Mouse (Mus musculus): Measurements from ENCODE around the gene Fam107b. TPM values are rescaled to one million over a fixed set of nuclear protein-coding genes. Genes with fewer than 3 reads are reported as not detected.

Fam107b gene
- polyA plus RNA-seq, 1 experiment from 2014 or later: 36.0 TPM

DNA sequence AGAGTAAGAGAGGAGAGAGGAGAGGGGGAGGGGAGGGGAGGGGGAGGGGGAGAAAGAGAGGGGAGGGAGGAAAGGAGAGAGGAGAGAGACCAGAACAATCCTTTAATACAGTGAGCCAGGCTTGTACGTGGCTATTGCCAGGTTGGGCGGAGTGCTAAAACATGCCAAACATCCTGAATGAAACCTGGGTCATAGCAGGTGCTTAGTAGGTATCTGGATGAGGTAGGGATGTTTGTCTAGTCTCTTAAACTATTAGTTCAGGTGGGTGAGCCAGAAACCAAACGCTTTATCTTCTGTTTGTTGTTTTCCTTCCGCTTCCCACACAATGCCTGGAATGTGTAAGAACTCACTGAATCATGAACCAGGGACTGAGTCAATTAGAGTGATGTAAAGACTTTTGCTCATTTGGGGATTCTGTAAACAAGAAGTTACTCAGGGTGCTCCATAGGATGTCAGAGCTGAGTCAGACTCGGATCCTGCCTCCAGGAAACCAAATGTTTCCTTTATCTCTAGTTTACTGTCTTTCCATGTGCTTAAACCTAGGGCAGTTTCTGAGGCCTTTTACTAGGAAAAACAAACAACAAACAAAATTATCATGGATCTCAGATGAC, 89.1 kb downstream of the Fam107b start:
- Histone ChIP-seq H3K4me3 (ENCODE audit: low read depth, low read length) (no peak overlapping the region), H3K36me3 (ENCODE audit: control insufficient read depth, insufficient read depth, low read length) (no peaks in the 10 kb centered on the region), H3K27me3 (replicated peaks; ENCODE audit: control insufficient read depth, insufficient read depth, low read length) (no peaks in the 10 kb centered on the region), H3K9me3 (ENCODE audit: control insufficient read depth, low read length) (no peaks in the 10 kb centered on the region), H3K27ac (ENCODE audit: low read depth, low read length) (no peak overlapping the region), H3K4me2 (no peak overlapping the region), H3K9ac (ENCODE audit: low read depth, low read length) (no peak overlapping the region), H3K4me1 (replicated peaks; ENCODE audit: control insufficient read depth, insufficient read depth, low read length) (peaks cover 15% of the 10 kb centered on the region)
- ATAC-seq (replicated peaks; ENCODE audit: low FRiP score) (no peak), DNase-seq (ENCODE audit: low spot score) (no peak)
- 37% methylated on average over 5 of the region's 5 CpGs for WGBS

DNA sequence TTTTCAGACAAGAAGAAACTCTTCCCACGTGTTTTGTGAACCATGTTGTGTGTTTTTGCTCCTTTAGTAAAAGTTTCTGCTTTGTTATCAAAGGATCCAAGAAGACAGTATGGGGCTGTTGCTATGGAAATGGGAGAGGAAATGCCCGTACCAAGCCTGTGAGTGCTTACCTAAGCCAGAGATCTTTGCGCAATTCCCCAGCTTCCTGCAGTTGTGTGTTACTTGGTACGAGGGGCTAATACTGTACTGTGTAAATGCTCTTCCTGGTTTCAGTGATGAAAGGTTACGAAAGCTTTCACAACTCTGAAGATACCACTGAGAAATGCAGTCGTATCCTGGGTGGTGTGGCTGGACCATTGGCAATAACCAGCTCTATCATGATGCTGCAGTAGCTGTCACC, 93.8 kb downstream of the Fam107b start:
- WGBS: 39% methylated on average over 6 of the region's 6 CpGs
- H3K27me3 ChIP-seq (replicated peaks; ENCODE audit: control insufficient read depth, insufficient read depth, low read length): no peaks in the 10 kb centered on the region
- no peaks in the 10 kb centered on the region for H3K9me3 ChIP-seq (ENCODE audit: control insufficient read depth, low read length)
- no peak overlapping the region for H3K4me2 ChIP-seq
- no peaks in the 10 kb centered on the region; the same call in 1 of the 2 replicates for H3K4me1 ChIP-seq (replicated peaks; ENCODE audit: control insufficient read depth, insufficient read depth, low read length)
- H3K9ac ChIP-seq (ENCODE audit: low read depth, low read length): no peak overlapping the region
- no peak overlapping the region for H3K27ac ChIP-seq (ENCODE audit: low read depth, low read length)
- no peak for DNase-seq (ENCODE audit: low spot score)
- no peaks in the 10 kb centered on the region for H3K36me3 ChIP-seq (ENCODE audit: control insufficient read depth, insufficient read depth, low read length)
- ATAC-seq (replicated peaks; ENCODE audit: low FRiP score): 0 out of 2 replicates have a peak, but pooled peaks have one; percentile 36
- no peak overlapping the region for H3K4me3 ChIP-seq (ENCODE audit: low read depth, low read length)

DNA sequence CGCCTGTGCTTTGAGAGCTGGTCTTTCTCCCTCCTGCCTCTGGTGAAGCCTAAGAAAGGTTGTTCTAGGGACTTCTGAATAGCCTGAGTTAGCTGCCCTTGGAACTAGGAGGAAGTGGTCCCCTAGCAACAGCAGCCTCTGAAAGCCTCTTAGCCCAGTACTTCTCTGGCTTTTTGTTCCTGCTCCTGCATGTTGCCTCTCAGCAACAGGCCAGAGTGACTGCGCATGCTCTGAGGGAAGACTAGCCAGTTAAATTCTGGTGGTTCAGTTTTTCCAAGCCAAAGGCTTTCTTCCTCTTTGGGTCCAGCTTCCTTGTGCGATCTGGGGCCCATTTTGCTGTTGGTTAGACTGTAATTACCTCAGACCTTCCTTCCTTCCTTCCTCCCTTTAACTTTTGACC, 98.4 kb downstream of the Fam107b start:
- DNase-seq (ENCODE audit: low spot score): no peak
- no peak overlapping the region for H3K4me3 ChIP-seq (ENCODE audit: low read depth, low read length)

DNA sequence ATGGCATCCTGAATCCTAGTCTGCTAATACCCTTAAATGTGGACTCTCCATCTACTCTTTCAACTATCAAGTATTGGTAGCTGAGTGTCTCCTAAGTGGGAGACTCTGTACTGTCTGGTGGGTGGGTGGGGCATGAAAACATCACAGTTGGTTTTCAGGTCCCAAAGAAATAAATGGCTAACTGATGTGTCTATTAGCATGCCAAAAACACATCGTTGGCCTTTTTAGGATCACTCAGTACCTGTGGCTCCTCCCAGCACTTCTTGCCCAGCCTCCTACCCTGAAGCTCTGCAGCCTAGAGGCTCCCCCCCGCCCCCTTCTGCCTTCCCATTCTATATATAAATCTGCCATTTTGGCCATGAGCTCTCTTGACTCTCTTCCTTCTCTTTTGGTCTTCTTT, 99.4 kb downstream of the Fam107b start:
- H3K27ac ChIP-seq (ENCODE audit: low read depth, low read length): no peak overlapping the region
- no peak for DNase-seq (ENCODE audit: low spot score)
- no peaks in the 10 kb centered on the region for H3K9me3 ChIP-seq (ENCODE audit: control insufficient read depth, low read length)
- no peaks in the 10 kb centered on the region for H3K4me1 ChIP-seq (replicated peaks; ENCODE audit: control insufficient read depth, insufficient read depth, low read length)
- H3K4me2 ChIP-seq: no peak overlapping the region
- WGBS: 58% methylated on average over 2 of the region's 2 CpGs
- no peaks in the 10 kb centered on the region for H3K27me3 ChIP-seq (replicated peaks; ENCODE audit: control insufficient read depth, insufficient read depth, low read length)
- no peak for ATAC-seq (replicated peaks; ENCODE audit: low FRiP score)
- H3K36me3 ChIP-seq (ENCODE audit: control insufficient read depth, insufficient read depth, low read length): no peaks in the 10 kb centered on the region
- no peak overlapping the region for H3K4me3 ChIP-seq (ENCODE audit: low read depth, low read length)
- no peak overlapping the region for H3K9ac ChIP-seq (ENCODE audit: low read depth, low read length)

More for the DNA sequence above, 98.4 kb downstream of the Fam107b start:
- H3K4me1 ChIP-seq (replicated peaks; ENCODE audit: control insufficient read depth, insufficient read depth, low read length): no peaks in the 10 kb centered on the region
- ATAC-seq (replicated peaks; ENCODE audit: low FRiP score): no peak
- H3K27ac ChIP-seq (ENCODE audit: low read depth, low read length): no peak overlapping the region
- H3K4me2 ChIP-seq: no peak overlapping the region
- no peaks in the 10 kb centered on the region for H3K9me3 ChIP-seq (ENCODE audit: control insufficient read depth, low read length)
- no peak overlapping the region for H3K9ac ChIP-seq (ENCODE audit: low read depth, low read length)
- H3K27me3 ChIP-seq (replicated peaks; ENCODE audit: control insufficient read depth, insufficient read depth, low read length): no peaks in the 10 kb centered on the region
- H3K36me3 ChIP-seq (ENCODE audit: control insufficient read depth, insufficient read depth, low read length): no peaks in the 10 kb centered on the region
- 56% methylated on average over 3 of the region's 3 CpGs for WGBS

DNA sequence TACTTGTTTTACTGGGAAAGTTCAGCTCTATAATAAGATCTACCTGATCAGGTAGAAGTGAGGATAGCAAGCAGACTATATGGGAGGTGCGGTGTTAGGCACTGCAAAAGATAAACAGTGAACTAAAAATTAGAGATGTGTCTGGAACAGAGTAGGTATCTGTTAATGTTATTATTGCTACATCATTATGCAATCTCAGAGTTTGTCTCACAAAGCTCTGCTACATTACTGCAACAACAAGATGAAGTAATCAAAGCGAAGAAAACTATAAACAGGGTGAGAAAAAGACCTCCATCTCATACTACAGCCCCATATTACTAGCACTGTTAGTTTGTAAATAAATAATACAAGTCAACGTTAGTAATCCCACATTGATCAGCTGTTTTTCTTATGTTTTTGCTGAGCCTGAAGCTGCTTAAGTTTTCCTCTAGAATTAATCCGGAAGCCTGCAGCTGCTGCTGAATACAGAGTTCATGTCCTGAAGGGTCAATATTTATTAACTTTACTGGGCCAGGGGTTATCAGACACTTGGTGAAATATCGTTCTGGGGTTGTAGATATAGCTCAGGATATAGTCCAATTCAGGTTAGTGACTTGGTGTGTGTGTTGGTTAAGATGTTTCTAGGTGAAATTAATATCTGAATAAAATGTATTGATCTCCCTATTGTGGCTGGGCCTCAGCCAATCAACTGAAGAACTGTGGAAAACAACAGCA, 102.5 kb downstream of the Fam107b start:
- no peak overlapping the region for H3K27ac ChIP-seq (ENCODE audit: low read depth, low read length)
- no peak overlapping the region for H3K9ac ChIP-seq (ENCODE audit: low read depth, low read length)
- no peak for ATAC-seq (replicated peaks; ENCODE audit: low FRiP score)
- no peaks in the 10 kb centered on the region for H3K36me3 ChIP-seq (ENCODE audit: control insufficient read depth, insufficient read depth, low read length)
- no peaks in the 10 kb centered on the region for H3K9me3 ChIP-seq (ENCODE audit: control insufficient read depth, low read length)
- H3K27me3 ChIP-seq (replicated peaks; ENCODE audit: control insufficient read depth, insufficient read depth, low read length): no peaks in the 10 kb centered on the region
- H3K4me1 ChIP-seq (replicated peaks; ENCODE audit: control insufficient read depth, insufficient read depth, low read length): no peaks in the 10 kb centered on the region
- no peak overlapping the region for H3K4me3 ChIP-seq (ENCODE audit: low read depth, low read length)
- no peak overlapping the region for H3K4me2 ChIP-seq
- WGBS: 69% methylated on average over 5 of the region's 5 CpGs
- DNase-seq (ENCODE audit: low spot score): no peak

DNA sequence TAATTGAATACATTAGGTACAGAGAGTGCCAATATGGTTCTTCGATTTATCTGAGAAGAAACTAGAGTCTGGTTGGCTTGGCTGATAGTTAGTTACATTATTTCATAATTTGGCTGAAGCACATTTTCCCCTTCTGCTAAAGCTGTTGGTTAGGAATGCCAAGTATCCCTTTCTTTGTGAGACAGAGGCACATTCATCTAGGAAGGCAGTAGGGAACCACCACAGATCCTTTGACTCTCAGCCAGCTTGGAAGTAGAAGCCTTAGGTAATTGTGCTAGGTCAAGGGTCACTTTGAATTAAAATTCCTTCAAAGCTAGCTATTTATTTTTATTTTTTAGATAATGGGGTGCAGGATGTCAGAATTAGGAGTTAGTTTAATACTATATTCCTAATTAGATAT, 105.2 kb downstream of the Fam107b start:
- ATAC-seq (replicated peaks; ENCODE audit: low FRiP score) (no peak), DNase-seq (ENCODE audit: low spot score) (no peak)
- Histone ChIP-seq H3K27me3 (replicated peaks; ENCODE audit: control insufficient read depth, insufficient read depth, low read length) (no peaks in the 10 kb centered on the region), H3K36me3 (ENCODE audit: control insufficient read depth, insufficient read depth, low read length) (no peaks in the 10 kb centered on the region), H3K9ac (ENCODE audit: low read depth, low read length) (no peak overlapping the region), H3K4me1 (replicated peaks; ENCODE audit: control insufficient read depth, insufficient read depth, low read length) (no peaks in the 10 kb centered on the region), H3K27ac (ENCODE audit: low read depth, low read length) (no peak overlapping the region), H3K4me2 (no peak overlapping the region), H3K4me3 (ENCODE audit: low read depth, low read length) (no peak overlapping the region), H3K9me3 (ENCODE audit: control insufficient read depth, low read length) (no peaks in the 10 kb centered on the region)
- WGBS: 100% methylated on average over 1 of the region's 1 CpGs

DNA sequence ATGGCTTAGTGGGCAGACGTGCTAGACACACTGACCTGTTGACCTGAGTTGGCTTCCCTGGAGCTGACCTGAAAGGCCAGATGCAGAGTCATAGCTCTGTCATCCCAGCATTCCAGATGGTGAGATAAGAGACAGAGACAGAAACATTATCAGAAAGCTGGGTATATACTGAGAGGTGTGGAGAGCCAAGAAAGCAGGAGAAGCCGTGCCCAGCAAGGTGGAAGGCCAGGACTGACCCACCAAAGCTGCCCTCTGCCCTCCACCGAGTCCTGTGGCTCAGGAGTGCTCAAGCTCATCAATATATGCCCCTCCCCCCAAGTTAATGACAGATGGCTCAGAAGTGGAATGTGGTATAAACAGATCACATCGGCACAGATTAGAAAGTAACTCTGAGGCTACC, 112.4 kb downstream of the Fam107b start:
- no peak for ATAC-seq (replicated peaks; ENCODE audit: low FRiP score)
- no peaks in the 10 kb centered on the region for H3K27me3 ChIP-seq (replicated peaks; ENCODE audit: control insufficient read depth, insufficient read depth, low read length)
- no peak overlapping the region for H3K4me3 ChIP-seq (ENCODE audit: low read depth, low read length)
- no peak overlapping the region for H3K9ac ChIP-seq (ENCODE audit: low read depth, low read length)
- no peaks in the 10 kb centered on the region for H3K36me3 ChIP-seq (ENCODE audit: control insufficient read depth, insufficient read depth, low read length)
- H3K4me1 ChIP-seq (replicated peaks; ENCODE audit: control insufficient read depth, insufficient read depth, low read length): no peaks in the 10 kb centered on the region
- H3K27ac ChIP-seq (ENCODE audit: low read depth, low read length): no peak overlapping the region
- no peak for DNase-seq (ENCODE audit: low spot score)
- H3K4me2 ChIP-seq: no peak overlapping the region
- no peaks in the 10 kb centered on the region for H3K9me3 ChIP-seq (ENCODE audit: control insufficient read depth, low read length)
- 46% methylated on average over 4 of the region's 4 CpGs for WGBS

DNA sequence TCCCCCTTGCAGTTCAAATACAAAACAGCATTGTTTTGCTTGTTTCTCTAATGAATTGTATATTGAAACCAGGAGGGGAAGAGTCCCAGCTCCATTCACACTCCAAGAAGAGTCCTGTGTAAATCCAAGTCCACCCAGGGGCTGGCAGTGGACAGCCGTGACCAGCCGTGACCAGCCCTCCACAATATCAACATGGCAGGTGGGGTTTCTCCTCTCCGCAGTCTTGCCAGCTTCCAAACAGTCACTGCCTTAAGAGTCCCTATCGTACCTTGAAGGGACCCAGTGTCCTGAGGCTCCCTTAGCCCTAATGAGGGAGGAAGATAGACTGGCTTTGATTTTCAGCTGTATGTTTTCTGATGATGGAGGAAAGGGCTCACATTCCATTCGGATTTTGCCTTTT, 113.1 kb downstream of the Fam107b start:
- H3K27me3 ChIP-seq (replicated peaks; ENCODE audit: control insufficient read depth, insufficient read depth, low read length): no peaks in the 10 kb centered on the region
- ATAC-seq (replicated peaks; ENCODE audit: low FRiP score) (no peak), DNase-seq (ENCODE audit: low spot score) (no peak)
- H3K9me3 ChIP-seq (ENCODE audit: control insufficient read depth, low read length): no peaks in the 10 kb centered on the region
- no peaks in the 10 kb centered on the region for H3K4me1 ChIP-seq (replicated peaks; ENCODE audit: control insufficient read depth, insufficient read depth, low read length)
- no peak overlapping the region for H3K9ac ChIP-seq (ENCODE audit: low read depth, low read length)
- H3K27ac ChIP-seq (ENCODE audit: low read depth, low read length): no peak overlapping the region
- no peak overlapping the region for H3K4me2 ChIP-seq
- 80% methylated on average over 5 of the region's 5 CpGs for WGBS
- no peaks in the 10 kb centered on the region for H3K36me3 ChIP-seq (ENCODE audit: control insufficient read depth, insufficient read depth, low read length)
- H3K4me3 ChIP-seq (ENCODE audit: low read depth, low read length): no peak overlapping the region

DNA sequence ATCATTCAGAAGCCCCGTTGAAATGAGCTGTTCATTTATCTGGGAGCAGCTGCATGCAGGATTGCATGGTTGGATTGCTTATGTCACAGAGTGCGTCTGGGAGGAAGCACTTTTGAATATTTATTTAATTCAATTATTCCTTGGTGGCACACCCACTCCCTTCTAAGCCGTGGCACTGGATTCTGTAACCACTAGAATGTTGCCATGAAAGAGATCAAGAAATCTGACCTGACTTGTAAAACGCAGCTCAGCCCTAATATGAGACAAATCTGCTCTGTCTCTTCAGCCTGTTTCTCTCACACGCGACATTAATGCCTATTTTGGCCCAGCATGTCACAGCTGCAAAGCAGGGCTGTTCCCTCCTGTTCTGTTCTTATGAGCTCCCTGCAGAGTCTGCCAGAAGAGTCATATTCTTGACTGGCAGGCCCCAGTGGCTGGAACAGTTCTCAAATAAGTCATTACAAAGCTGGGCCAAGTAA, 113.5 kb downstream of the Fam107b start:
- DNase-seq (ENCODE audit: low spot score): no peak
- WGBS: 66% methylated on average over 6 of the region's 6 CpGs

More for the DNA sequence above, 113.5 kb downstream of the Fam107b start:
- no peaks in the 10 kb centered on the region for H3K36me3 ChIP-seq (ENCODE audit: control insufficient read depth, insufficient read depth, low read length)
- H3K4me3 ChIP-seq (ENCODE audit: low read depth, low read length): no peak overlapping the region
- no peaks in the 10 kb centered on the region for H3K4me1 ChIP-seq (replicated peaks; ENCODE audit: control insufficient read depth, insufficient read depth, low read length)
- no peak for ATAC-seq (replicated peaks; ENCODE audit: low FRiP score)
- H3K4me2 ChIP-seq: no peak overlapping the region
- H3K9me3 ChIP-seq (ENCODE audit: control insufficient read depth, low read length): no peaks in the 10 kb centered on the region
- H3K9ac ChIP-seq (ENCODE audit: low read depth, low read length): no peak overlapping the region
- no peaks in the 10 kb centered on the region for H3K27me3 ChIP-seq (replicated peaks; ENCODE audit: control insufficient read depth, insufficient read depth, low read length)
- H3K27ac ChIP-seq (ENCODE audit: low read depth, low read length): no peak overlapping the region
